Mouse (Mus musculus) bone marrow, adult 2 months (tissue): ENCODE measurements around the gene P2rx4. TPM values are rescaled to one million over a fixed set of nuclear protein-coding genes. Genes with fewer than 3 reads are reported as not detected.
"Not testable (repeated sequence)": the region's sequence is repeated elsewhere in the genome, so short reads cannot be mapped to it uniquely, and the experiment has no call there.

Source experiments
- H3K27ac ChIP-seq: fragments of 200-500 bp; 2 replicates; pipeline ENCODE4 v1.5.1; 2012; ENCODE audit warnings: low read depth, mild to moderate bottlenecking, control low read depth, inconsistent platforms, low read length; ENCODE audit not compliant: control insufficient read depth, poor library complexity, insufficient read depth
- H3K4me1 ChIP-seq: fragments of 200-500 bp; 2 replicates; pipeline ENCODE4 v1.6.1; 2011; ENCODE audit warnings: low read length; ENCODE audit not compliant: control insufficient read depth, insufficient read depth
- H3K4me3 ChIP-seq: fragments of 200-500 bp; replicated peaks from 2 replicates; pipeline ENCODE3; 2011; ENCODE audit warnings: mild to moderate bottlenecking, low read depth, low read length, control low read depth; ENCODE audit not compliant: control insufficient read depth
- CTCF ChIP-seq: fragments of 200-500 bp; IDR thresholded peaks from 2 replicates; pipeline ENCODE4 v1.5.1; 2011; ENCODE audit warnings: low read length, control low read depth; ENCODE audit not compliant: control insufficient read depth, insufficient read depth
- POLR2A ChIP-seq: fragments of 200-500 bp; IDR thresholded peaks from 2 replicates; pipeline ENCODE4 v1.6.1; 2011; ENCODE audit warnings: low read depth, mild to moderate bottlenecking, control low read depth, low read length, borderline replicate concordance; ENCODE audit not compliant: control insufficient read depth
- WGBS: fragments of 180-500 bp; shearing (Covaris S2); methylation state at CpG from one replicate; pipeline ENCODE4 v1.1.7; 2018; 5-methylcytosine and 5-hydroxymethylcytosine counted together
- polyA plus RNA-seq: library from polyadenylated mRNA; stranded (reverse); fragments of >200 nt; gene quantifications from 2 replicates; pipeline ENCODE4 v1.2.4, GENCODE M21; 2011; ENCODE audit warnings: low replicate concordance; ENCODE audit not compliant: missing spikeins, insufficient read depth, insufficient read length

The P2rx4 gene
- polyA plus RNA-seq = 13.2 and 23.7 TPM in 2 replicates

- H3K4me3 ChIP-seq = peak within 1 kb of the TSS; percentile 74
- no peaks in the 10 kb centered on the region for H3K4me1 ChIP-seq
- TF ChIP-seq CTCF (no peak), POLR2A (peak; percentile 71; the same call in 1 of the 2 replicates)
- peak within 1 kb of the TSS; percentile 83 for H3K27ac ChIP-seq
- WGBS = under 1% methylated on average over 63 of the region's 66 CpGs
These were observed at the start of gene P2rx4 for GRCm38 (mm10) chr5:122707276-122708181. Gene P2rx4, plus strand, starts transcription at chr5:122707544.

GRCm38 (mm10) chr5:122662501-122662900, 44.8 kb upstream of the P2rx4 start:
- no peak for TF ChIP-seq CTCF
- no peak for TF ChIP-seq POLR2A
- H3K4me3 ChIP-seq = no peak overlapping the region
- H3K27ac ChIP-seq = no peak overlapping the region
- no peaks in the 10 kb centered on the region for H3K4me1 ChIP-seq
- WGBS = 58% methylated on average over 6 of the region's 6 CpGs

GRCm38 (mm10) chr5:122665036-122665435, 42.3 kb upstream of the P2rx4 start:
- Histone ChIP-seq H3K27ac (no peak overlapping the region), H3K4me1 (peaks cover 4% of the 10 kb centered on the region; the same call in 1 of the 2 replicates), H3K4me3 (no peak overlapping the region)
- 76% methylated on average over 5 of the region's 5 CpGs for WGBS
- TF ChIP-seq POLR2A = no peak
- no peak for TF ChIP-seq CTCF

- 21% methylated on average over 15 of the region's 15 CpGs for WGBS
- H3K27ac ChIP-seq = no peak overlapping the region
- no peak overlapping the region for H3K4me3 ChIP-seq
These were observed 38.1 kb upstream of the P2rx4 start for GRCm38 (mm10) chr5:122668981-122669897.

GRCm38 (mm10) chr5:122671641-122672040, 35.7 kb upstream of the P2rx4 start:
- WGBS = 66% methylated on average over 7 of the region's 7 CpGs
- H3K4me1 ChIP-seq, H3K4me3 ChIP-seq, H3K27ac ChIP-seq: not testable (repeated sequence)

More at GRCm38 (mm10) chr5:122668981-122669897, 38.1 kb upstream of the P2rx4 start:
- no peak for TF ChIP-seq POLR2A
- TF ChIP-seq CTCF = no peak
- H3K4me1 ChIP-seq = peaks cover 4% of the 10 kb centered on the region; the same call in 1 of the 2 replicates

- Histone ChIP-seq H3K4me1 (peaks cover 4% of the 10 kb centered on the region; the same call in 1 of the 2 replicates), H3K4me3 (no peak overlapping the region), H3K27ac (no peak overlapping the region)
- no peak for TF ChIP-seq POLR2A
- no peak for TF ChIP-seq CTCF
- WGBS = 87% methylated on average over 5 of the region's 5 CpGs
These were observed 35.0 kb upstream of the P2rx4 start for GRCm38 (mm10) chr5:122672298-122672697.

GRCm38 (mm10) chr5:122676002-122676401, 31.3 kb upstream of the P2rx4 start:
- no peak for TF ChIP-seq CTCF
- no peak for TF ChIP-seq POLR2A
- H3K27ac ChIP-seq = no peak overlapping the region
- 79% methylated on average over 8 of the region's 8 CpGs for WGBS
- no peaks in the 10 kb centered on the region; the same call in 1 of the 2 replicates for H3K4me1 ChIP-seq
- no peak overlapping the region for H3K4me3 ChIP-seq

- Histone ChIP-seq H3K4me1 (no peaks in the 10 kb centered on the region; the same call in 1 of the 2 replicates), H3K4me3 (no peak overlapping the region), H3K27ac (no peak overlapping the region)
- 3% methylated on average over 9 of the region's 9 CpGs for WGBS
- TF ChIP-seq CTCF = no peak
- no peak for TF ChIP-seq POLR2A
These were observed 29.4 kb upstream of the P2rx4 start for GRCm38 (mm10) chr5:122677983-122678382.
